Mouse (Mus musculus) ZHBTc4 (cell line): ENCODE measurements around the gene Vgll1.
A peak's percentile ranks its signal among the peaks of the same experiment; 100 is the strongest.

Experiments
- DNase-seq: peaks from one replicate; pipeline ENCODE4 v3.0.0-alpha.2; 2011; ENCODE audit warnings: low read depth, low spot score

Vgll1 gene

GRCm38 (mm10) chrX:57087806-57088205 lies at the start of gene Vgll1:
TSS of gene Vgll1 (plus strand) at chrX:57088106.
- DNase-seq, result no peak

- DNase-seq, result no peak
Measured at GRCm38 (mm10) chrX:57042774-57043173, 45.1 kb upstream of the Vgll1 start, which contains the start of gene Brs3. TSS of gene Brs3 (plus strand) at chrX:57043074.

- no peak for DNase-seq
Measured at GRCm38 (mm10) chrX:57043869-57044268, 44.0 kb upstream of the Vgll1 start.

- DNase-seq, result no peak
Measured at GRCm38 (mm10) chrX:57052848-57053173, 35.1 kb upstream of the Vgll1 start.

- peak; percentile 86 for DNase-seq
Measured at GRCm38 (mm10) chrX:57053174-57053992, 34.5 kb upstream of the Vgll1 start, which contains the start of gene Htatsf1. TSS of gene Htatsf1 (plus strand) at chrX:57053583.

DNA sequence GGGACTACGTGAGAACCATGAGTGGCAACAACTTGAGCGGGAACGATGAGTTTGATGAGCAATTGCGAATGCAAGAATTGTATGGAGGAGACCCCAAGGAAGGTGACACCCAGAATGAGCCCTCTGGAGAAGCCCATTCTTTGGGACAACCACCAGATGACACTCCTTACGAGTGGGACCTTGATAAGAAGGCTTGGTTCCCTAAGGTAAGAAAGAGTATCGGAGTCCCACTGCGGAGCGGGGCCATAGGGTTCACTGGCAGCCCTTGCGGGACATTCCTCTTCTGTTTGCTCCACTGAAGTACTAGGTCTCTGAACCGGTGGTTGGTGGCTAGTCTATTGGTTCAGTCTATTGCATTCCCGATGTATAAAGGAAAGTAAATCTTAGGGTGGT lies 33.9 kb upstream of the Vgll1 start:
- DNase-seq, result no peak

- DNase-seq, result no peak
Measured at GRCm38 (mm10) chrX:57081496-57081895, 6.4 kb upstream of the Vgll1 start.

DNA sequence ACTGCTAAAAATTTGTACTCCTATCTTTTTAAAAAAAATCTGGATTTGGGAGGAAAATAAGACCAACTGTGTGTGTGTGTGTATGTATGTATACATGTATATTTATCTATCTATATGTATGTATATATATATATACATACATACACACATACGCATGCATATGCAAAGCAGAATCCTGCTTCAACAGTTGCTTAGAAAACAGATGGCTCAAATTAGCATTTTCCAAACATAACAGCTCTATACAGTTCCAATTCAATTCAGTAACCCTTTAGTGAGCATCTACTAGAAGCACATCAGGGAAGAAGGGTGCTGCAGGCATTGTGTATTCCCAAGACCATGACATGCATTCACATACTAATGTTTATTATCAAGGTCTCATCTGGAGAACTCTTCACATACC lies 15.5 kb downstream of the Vgll1 start:
- no peak for DNase-seq

GRCm38 (mm10) chrX:57106956-57107355 lies 19.1 kb downstream of the Vgll1 start:
- no peak for DNase-seq

- no peak for DNase-seq
Measured at GRCm38 (mm10) chrX:57118143-57118542, 30.2 kb downstream of the Vgll1 start.

DNA sequence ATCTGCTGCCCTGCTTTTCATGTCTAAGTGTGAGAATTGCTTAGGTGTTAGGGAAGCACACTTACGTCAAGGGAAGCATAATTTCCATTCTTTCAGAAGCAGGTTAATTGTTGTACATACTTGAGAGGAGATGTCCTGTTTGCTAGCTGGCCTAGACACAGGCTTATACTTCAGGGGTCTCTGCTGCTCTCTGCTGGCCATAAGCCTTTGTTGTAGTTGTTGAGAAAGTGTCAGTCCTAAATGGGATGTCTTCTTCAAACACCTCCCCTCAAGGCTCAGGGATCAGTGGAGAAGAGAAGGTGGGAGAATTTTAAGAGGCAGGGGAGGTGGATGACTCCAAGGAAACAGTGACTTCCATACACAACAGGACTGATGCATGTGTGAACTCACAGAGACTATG lies 32.9 kb downstream of the Vgll1 start:
- peak; percentile 12 for DNase-seq

DNA sequence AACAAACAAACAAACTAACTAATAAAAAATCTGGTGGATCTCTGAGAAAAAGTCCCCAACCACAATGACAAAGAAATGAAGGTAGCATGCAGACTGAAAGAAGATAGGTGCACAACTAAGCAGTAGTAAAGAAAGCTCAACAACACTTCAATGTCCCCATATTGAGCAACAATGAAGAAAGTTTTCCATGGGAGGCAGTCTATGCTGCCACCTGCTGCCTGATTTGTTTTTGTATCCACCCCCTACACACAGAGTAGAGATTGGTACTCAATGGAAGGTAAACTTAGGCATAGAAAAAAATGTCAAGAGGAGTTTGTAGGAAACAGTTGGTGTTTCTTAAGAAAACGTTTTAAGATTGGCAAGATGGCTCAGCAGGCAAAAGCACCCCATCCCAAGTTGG lies 42.7 kb downstream of the Vgll1 start:
- DNase-seq, result peak; percentile 1

DNA sequence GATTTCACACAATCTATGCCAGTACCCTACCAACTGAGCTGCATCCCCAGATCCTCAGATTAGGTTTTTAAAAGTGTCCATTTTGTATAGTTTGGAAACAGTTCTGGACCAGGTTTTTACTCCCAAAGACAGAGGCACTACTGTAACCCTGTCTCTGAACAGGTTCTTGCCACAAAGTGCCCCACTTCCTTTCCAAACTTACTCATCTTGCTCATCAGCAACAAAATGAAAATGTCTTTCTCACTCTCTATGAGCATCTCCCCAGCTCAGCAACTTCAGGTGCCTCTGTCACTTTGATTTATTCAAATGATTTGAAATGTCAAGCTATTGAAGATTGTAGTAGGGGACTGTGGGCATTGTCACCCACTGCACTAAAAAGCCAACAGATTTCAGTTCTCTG lies 49.7 kb downstream of the Vgll1 start:
- no peak for DNase-seq

GRCm38 (mm10) chrX:57153520-57153919 lies 65.6 kb downstream of the Vgll1 start:
- DNase-seq, result no peak
